Mouse (Mus musculus): ENCODE measurements around the gene Jun. TPM values are rescaled to one million over a fixed set of nuclear protein-coding genes. Genes with fewer than 3 reads are reported as not detected.

Gene Jun
- polyA plus RNA-seq, 1 experiment from 2014 or later = 32.9 TPM

GRCm38 (mm10) chr4:95083957-95084356 is 31.9 kb upstream of the Jun start:
- DNase-seq (ENCODE audit: low spot score) (no peak), ATAC-seq (replicated peaks; ENCODE audit: insufficient number of reproducible peaks, low FRiP score, low TSS enrichment, low read depth) (no peak)
- Histone ChIP-seq H3K4me1 (ENCODE audit: control insufficient read depth, insufficient read depth, low read length) (no peaks in the 10 kb centered on the region), H3K27ac (replicated peaks; ENCODE audit: low read depth, low read length) (no peak overlapping the region), H3K36me3 (replicated peaks; ENCODE audit: control insufficient read depth, insufficient read depth, low read depth, low read length) (no peaks in the 10 kb centered on the region), H3K4me3 (ENCODE audit: low read depth, low read length) (no peak overlapping the region), H3K27me3 (ENCODE audit: control insufficient read depth, insufficient read depth, low read length) (no peaks in the 10 kb centered on the region), H3K4me2 (ENCODE audit: low read depth, low read length) (no peak overlapping the region), H3K9me3 (replicated peaks; ENCODE audit: control insufficient read depth, low read length) (no peaks in the 10 kb centered on the region), H3K9ac (replicated peaks; ENCODE audit: low read length) (no peak overlapping the region)
- WGBS = 79% methylated on average over 8 of the region's 8 CpGs

- ATAC-seq (replicated peaks; ENCODE audit: insufficient number of reproducible peaks, low FRiP score, low TSS enrichment, low read depth) = no peak
Observed at GRCm38 (mm10) chr4:95083191-95083729, 31.2 kb upstream of the Jun start.

GRCm38 (mm10) chr4:95082481-95083088 is 30.6 kb upstream of the Jun start:
- Histone ChIP-seq H3K9me3 (replicated peaks; ENCODE audit: control insufficient read depth, low read length) (no peaks in the 10 kb centered on the region), H3K9ac (replicated peaks; ENCODE audit: low read length) (no peak overlapping the region), H3K27ac (replicated peaks; ENCODE audit: low read depth, low read length) (no peak overlapping the region), H3K4me2 (ENCODE audit: low read depth, low read length) (no peak overlapping the region), H3K36me3 (replicated peaks; ENCODE audit: control insufficient read depth, insufficient read depth, low read depth, low read length) (no peaks in the 10 kb centered on the region), H3K27me3 (ENCODE audit: control insufficient read depth, insufficient read depth, low read length) (no peaks in the 10 kb centered on the region), H3K4me1 (ENCODE audit: control insufficient read depth, insufficient read depth, low read length) (no peaks in the 10 kb centered on the region), H3K4me3 (ENCODE audit: low read depth, low read length) (no peak overlapping the region)
- DNase-seq (ENCODE audit: low spot score) (no peak), ATAC-seq (replicated peaks; ENCODE audit: insufficient number of reproducible peaks, low FRiP score, low TSS enrichment, low read depth) (0 out of 2 replicates have a peak, but pooled peaks have one; percentile 42)
- WGBS = 67% methylated on average over 4 of the region's 4 CpGs

More at GRCm38 (mm10) chr4:95083191-95083729, 31.2 kb upstream of the Jun start:
- no peak overlapping the region for H3K4me2 ChIP-seq (ENCODE audit: low read depth, low read length)
- H3K4me3 ChIP-seq (ENCODE audit: low read depth, low read length) = no peak overlapping the region
- H3K9me3 ChIP-seq (replicated peaks; ENCODE audit: control insufficient read depth, low read length) = no peaks in the 10 kb centered on the region
- H3K4me1 ChIP-seq (ENCODE audit: control insufficient read depth, insufficient read depth, low read length) = no peaks in the 10 kb centered on the region
- DNase-seq (ENCODE audit: low spot score) = no peak
- H3K9ac ChIP-seq (replicated peaks; ENCODE audit: low read length) = no peak overlapping the region
- 78% methylated on average over 5 of the region's 5 CpGs for WGBS
- H3K27me3 ChIP-seq (ENCODE audit: control insufficient read depth, insufficient read depth, low read length) = no peaks in the 10 kb centered on the region
- H3K36me3 ChIP-seq (replicated peaks; ENCODE audit: control insufficient read depth, insufficient read depth, low read depth, low read length) = no peaks in the 10 kb centered on the region
- H3K27ac ChIP-seq (replicated peaks; ENCODE audit: low read depth, low read length) = no peak overlapping the region

- H3K27me3 ChIP-seq (ENCODE audit: control insufficient read depth, insufficient read depth, low read length) = no peaks in the 10 kb centered on the region
- 56% methylated on average over 8 of the region's 8 CpGs for WGBS
- DNase-seq (ENCODE audit: low spot score) = no peak
- H3K9ac ChIP-seq (replicated peaks; ENCODE audit: low read length) = no peak overlapping the region
- no peaks in the 10 kb centered on the region for H3K9me3 ChIP-seq (replicated peaks; ENCODE audit: control insufficient read depth, low read length)
- H3K4me1 ChIP-seq (ENCODE audit: control insufficient read depth, insufficient read depth, low read length) = no peaks in the 10 kb centered on the region
- no peak overlapping the region for H3K4me3 ChIP-seq (ENCODE audit: low read depth, low read length)
- no peak overlapping the region for H3K27ac ChIP-seq (replicated peaks; ENCODE audit: low read depth, low read length)
- H3K36me3 ChIP-seq (replicated peaks; ENCODE audit: control insufficient read depth, insufficient read depth, low read depth, low read length) = no peaks in the 10 kb centered on the region
- no peak for ATAC-seq (replicated peaks; ENCODE audit: insufficient number of reproducible peaks, low FRiP score, low TSS enrichment, low read depth)
- no peak overlapping the region for H3K4me2 ChIP-seq (ENCODE audit: low read depth, low read length)
Observed at GRCm38 (mm10) chr4:95081632-95082031, 29.6 kb upstream of the Jun start.

- no peak overlapping the region for H3K27ac ChIP-seq (replicated peaks; ENCODE audit: low read depth, low read length)
- 77% methylated on average over 8 of the region's 8 CpGs for WGBS
Observed at GRCm38 (mm10) chr4:95078625-95079024, 26.6 kb upstream of the Jun start.

GRCm38 (mm10) chr4:95076279-95076678 is 24.3 kb upstream of the Jun start:
- Histone ChIP-seq H3K9ac (replicated peaks; ENCODE audit: low read length) (no peak overlapping the region), H3K36me3 (replicated peaks; ENCODE audit: control insufficient read depth, insufficient read depth, low read depth, low read length) (no peaks in the 10 kb centered on the region), H3K9me3 (replicated peaks; ENCODE audit: control insufficient read depth, low read length) (no peaks in the 10 kb centered on the region), H3K4me2 (ENCODE audit: low read depth, low read length) (no peak overlapping the region), H3K4me3 (ENCODE audit: low read depth, low read length) (no peak overlapping the region), H3K27me3 (ENCODE audit: control insufficient read depth, insufficient read depth, low read length) (no peaks in the 10 kb centered on the region), H3K4me1 (ENCODE audit: control insufficient read depth, insufficient read depth, low read length) (no peaks in the 10 kb centered on the region), H3K27ac (replicated peaks; ENCODE audit: low read depth, low read length) (no peak overlapping the region)
- 52% methylated on average over 14 of the region's 14 CpGs for WGBS
- DNase-seq (ENCODE audit: low spot score) (no peak), ATAC-seq (replicated peaks; ENCODE audit: insufficient number of reproducible peaks, low FRiP score, low TSS enrichment, low read depth) (no peak)

More at GRCm38 (mm10) chr4:95078625-95079024, 26.6 kb upstream of the Jun start:
- Histone ChIP-seq H3K4me1 (ENCODE audit: control insufficient read depth, insufficient read depth, low read length) (no peaks in the 10 kb centered on the region), H3K36me3 (replicated peaks; ENCODE audit: control insufficient read depth, insufficient read depth, low read depth, low read length) (no peaks in the 10 kb centered on the region), H3K4me2 (ENCODE audit: low read depth, low read length) (no peak overlapping the region), H3K9me3 (replicated peaks; ENCODE audit: control insufficient read depth, low read length) (no peaks in the 10 kb centered on the region), H3K27me3 (ENCODE audit: control insufficient read depth, insufficient read depth, low read length) (no peaks in the 10 kb centered on the region), H3K9ac (replicated peaks; ENCODE audit: low read length) (no peak overlapping the region), H3K4me3 (ENCODE audit: low read depth, low read length) (no peak overlapping the region)
- ATAC-seq (replicated peaks; ENCODE audit: insufficient number of reproducible peaks, low FRiP score, low TSS enrichment, low read depth) (no peak), DNase-seq (ENCODE audit: low spot score) (no peak)

- Histone ChIP-seq H3K27ac (replicated peaks; ENCODE audit: low read depth, low read length) (no peak overlapping the region), H3K27me3 (ENCODE audit: control insufficient read depth, insufficient read depth, low read length) (no peaks in the 10 kb centered on the region), H3K4me2 (ENCODE audit: low read depth, low read length) (no peak overlapping the region), H3K9ac (replicated peaks; ENCODE audit: low read length) (no peak overlapping the region), H3K4me3 (ENCODE audit: low read depth, low read length) (no peak overlapping the region), H3K9me3 (replicated peaks; ENCODE audit: control insufficient read depth, low read length) (no peaks in the 10 kb centered on the region), H3K4me1 (ENCODE audit: control insufficient read depth, insufficient read depth, low read length) (no peaks in the 10 kb centered on the region), H3K36me3 (replicated peaks; ENCODE audit: control insufficient read depth, insufficient read depth, low read depth, low read length) (no peaks in the 10 kb centered on the region)
- WGBS = 89% methylated on average over 17 of the region's 17 CpGs
- no peak for ATAC-seq (replicated peaks; ENCODE audit: insufficient number of reproducible peaks, low FRiP score, low TSS enrichment, low read depth)
- no peak for DNase-seq (ENCODE audit: low spot score)
Observed at GRCm38 (mm10) chr4:95075591-95076002, 23.6 kb upstream of the Jun start.

- DNase-seq (ENCODE audit: low spot score) (no peak), ATAC-seq (replicated peaks; ENCODE audit: insufficient number of reproducible peaks, low FRiP score, low TSS enrichment, low read depth) (no peak)
- no peaks in the 10 kb centered on the region for H3K4me1 ChIP-seq (ENCODE audit: control insufficient read depth, insufficient read depth, low read length)
- H3K27ac ChIP-seq (replicated peaks; ENCODE audit: low read depth, low read length) = no peak overlapping the region
- no peak overlapping the region for H3K4me3 ChIP-seq (ENCODE audit: low read depth, low read length)
- H3K36me3 ChIP-seq (replicated peaks; ENCODE audit: control insufficient read depth, insufficient read depth, low read depth, low read length) = no peaks in the 10 kb centered on the region
- 94% methylated on average over 6 of the region's 6 CpGs for WGBS
- no peak overlapping the region for H3K4me2 ChIP-seq (ENCODE audit: low read depth, low read length)
- H3K9ac ChIP-seq (replicated peaks; ENCODE audit: low read length) = no peak overlapping the region
- H3K27me3 ChIP-seq (ENCODE audit: control insufficient read depth, insufficient read depth, low read length) = no peaks in the 10 kb centered on the region
- no peaks in the 10 kb centered on the region for H3K9me3 ChIP-seq (replicated peaks; ENCODE audit: control insufficient read depth, low read length)
Observed at GRCm38 (mm10) chr4:95074319-95074718, 22.3 kb upstream of the Jun start.

All from embryonic facial prominence, embryonic 11.5 days (tissue).